Mouse (Mus musculus) G1E-ER4 (cell line): ENCODE measurements around the gene Gstcd. TPM values are rescaled to one million over a fixed set of nuclear protein-coding genes. Genes with fewer than 3 reads are reported as not detected.

Experiments used
- GATA1 ChIP-seq: IDR thresholded peaks from one replicate; pipeline ENCODE4 v1.8.0; 2012; ENCODE audit warnings: low read length, inconsistent platforms
- polyA plus RNA-seq: library from polyadenylated mRNA; stranded (reverse); fragments of >175 nt; gene quantifications from 2 replicates; pipeline ENCODE4 v1.2.3, GENCODE M21; 2012

The Gstcd gene
- 10.4 and 15.1 TPM in 2 replicates for polyA plus RNA-seq

DNA sequence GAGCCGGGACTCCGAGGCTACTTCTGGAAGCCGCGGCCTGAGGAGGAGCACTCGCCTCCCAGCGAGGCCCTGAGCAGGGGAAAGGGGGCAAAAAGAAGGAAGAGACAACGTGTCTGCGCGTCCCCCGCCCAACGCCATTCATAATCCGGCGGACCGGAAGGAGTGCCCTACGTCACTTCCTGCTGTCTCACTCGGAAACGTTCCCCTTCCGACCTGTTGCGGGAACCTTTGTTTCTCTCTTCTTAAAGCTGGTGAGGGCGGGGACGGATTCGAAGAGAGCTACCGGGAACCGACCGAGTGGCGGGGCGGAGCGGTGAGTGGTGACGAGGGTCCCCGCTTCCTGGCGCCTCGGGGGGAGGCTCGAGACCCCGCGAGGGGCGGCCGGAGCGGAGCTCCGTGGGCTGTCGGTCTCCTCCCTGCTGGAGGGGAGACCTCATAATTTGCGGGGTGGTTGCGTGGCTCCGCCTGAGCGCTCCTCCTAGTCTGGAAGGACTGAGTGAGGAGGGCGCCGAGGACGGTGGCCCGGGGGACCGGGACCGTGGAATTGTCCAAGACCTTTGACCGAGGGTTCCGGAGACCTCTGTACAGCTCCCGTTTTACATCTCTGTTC, at the start of gene Gstcd, which contains the start of gene Ints12:
Gene Gstcd (minus strand): TSS at position 370 of the 610 bp plus-strand sequence.
Gene Ints12 (plus strand): TSS at position 177 of the 610 bp plus-strand sequence.
- no peak for TF ChIP-seq GATA1

DNA sequence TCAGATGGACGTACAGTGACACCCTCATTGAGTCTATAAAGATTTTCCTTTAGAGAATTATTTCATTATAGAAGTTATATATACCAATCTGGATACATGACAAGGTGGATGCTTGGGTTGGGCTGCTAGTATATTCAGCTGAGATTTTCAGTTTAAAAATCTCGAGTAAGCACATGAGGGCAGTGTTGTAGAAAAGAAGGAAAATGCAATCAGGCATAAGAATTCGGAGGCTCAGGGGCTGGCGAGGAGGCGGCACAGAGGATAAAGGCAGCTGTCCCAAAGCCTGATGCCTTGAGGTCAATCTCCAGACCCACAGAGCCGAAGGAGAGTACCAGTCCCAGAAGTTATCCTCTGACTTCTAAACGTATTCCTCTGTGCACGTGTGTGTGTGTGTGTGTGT, 40.8 kb upstream of the Gstcd start:
- TF ChIP-seq GATA1: no peak

DNA sequence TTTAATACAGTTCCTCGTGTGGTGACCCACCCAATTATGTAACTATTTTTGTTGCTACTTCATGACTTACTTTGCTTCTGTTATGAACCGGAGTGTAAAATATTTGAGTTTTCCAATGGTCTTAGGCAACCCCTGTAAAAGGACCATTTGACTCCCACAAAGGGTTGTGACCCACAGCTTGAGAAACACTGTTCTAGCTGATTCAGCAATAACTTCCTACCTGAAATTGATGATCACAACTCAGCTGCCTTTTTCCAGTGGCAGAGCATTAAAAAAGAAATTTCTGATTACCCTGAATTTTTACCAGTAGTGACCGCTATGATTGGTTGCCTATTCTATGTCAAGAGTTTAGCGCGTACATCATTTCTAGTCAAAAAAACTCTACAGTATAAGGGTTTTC, 39.5 kb upstream of the Gstcd start:
- TF ChIP-seq GATA1: no peak

DNA sequence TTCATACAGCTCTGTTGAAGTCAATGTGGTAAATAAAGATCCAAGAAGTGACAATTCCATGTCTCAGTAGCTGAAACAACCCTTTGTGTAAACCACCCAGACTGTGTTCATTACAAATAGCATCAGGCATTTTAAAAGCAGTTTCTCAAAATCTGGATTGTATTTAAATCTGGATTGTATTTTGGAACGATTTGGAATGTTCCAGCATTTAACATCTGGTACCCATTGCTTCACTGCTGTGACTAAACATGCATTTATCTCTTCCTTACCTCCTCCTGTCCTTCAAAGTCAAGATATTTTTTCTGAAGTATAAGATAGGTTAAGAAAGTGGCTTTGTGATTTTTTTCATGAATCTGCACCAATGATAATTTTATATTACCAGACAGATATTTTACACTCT, 21.4 kb upstream of the Gstcd start:
- no peak for TF ChIP-seq GATA1

DNA sequence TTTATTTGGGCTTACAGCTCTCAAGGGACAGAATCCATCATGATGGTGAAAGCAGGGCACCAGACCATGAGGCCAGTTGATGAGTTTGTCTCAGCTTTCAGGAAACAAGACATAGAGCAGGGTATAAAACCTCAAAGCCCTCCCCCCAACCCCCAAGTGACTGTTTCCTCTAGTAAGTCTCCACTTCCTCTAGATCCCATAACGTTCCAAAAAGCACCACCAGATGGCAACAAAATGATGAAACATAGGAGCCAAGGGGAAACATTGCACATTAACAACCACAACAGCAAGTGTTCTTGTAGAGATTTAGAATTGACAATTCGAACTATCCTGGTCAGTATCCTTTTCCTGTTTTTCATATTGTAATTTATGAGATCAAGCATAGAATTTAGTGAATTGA, 19.9 kb upstream of the Gstcd start:
- no peak for TF ChIP-seq GATA1

GRCm38 (mm10) chr3:133109844-133110243, 18.0 kb upstream of the Gstcd start:
- no peak for TF ChIP-seq GATA1

DNA sequence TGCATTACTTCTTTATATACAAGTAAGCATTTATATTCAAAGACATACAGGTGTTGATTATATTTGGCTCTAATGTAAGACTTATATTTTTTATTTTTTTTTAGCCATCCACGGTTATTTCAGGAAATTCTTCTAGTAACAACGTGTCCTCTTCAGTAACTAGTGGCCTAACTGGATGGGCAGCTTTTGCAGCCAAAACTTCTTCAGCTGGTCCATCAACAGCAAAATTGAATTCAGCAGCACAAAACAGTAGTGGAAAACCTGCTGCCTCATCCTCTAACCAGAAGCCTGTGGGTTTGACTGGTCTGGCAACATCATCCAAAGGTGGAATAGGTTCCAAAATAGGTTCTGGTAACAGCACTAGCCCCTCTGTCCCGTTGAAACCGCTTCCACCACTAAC, 16.9 kb upstream of the Gstcd start:
- TF ChIP-seq GATA1: no peak

GRCm38 (mm10) chr3:133104436-133104835, 12.6 kb upstream of the Gstcd start:
- TF ChIP-seq GATA1: no peak

DNA sequence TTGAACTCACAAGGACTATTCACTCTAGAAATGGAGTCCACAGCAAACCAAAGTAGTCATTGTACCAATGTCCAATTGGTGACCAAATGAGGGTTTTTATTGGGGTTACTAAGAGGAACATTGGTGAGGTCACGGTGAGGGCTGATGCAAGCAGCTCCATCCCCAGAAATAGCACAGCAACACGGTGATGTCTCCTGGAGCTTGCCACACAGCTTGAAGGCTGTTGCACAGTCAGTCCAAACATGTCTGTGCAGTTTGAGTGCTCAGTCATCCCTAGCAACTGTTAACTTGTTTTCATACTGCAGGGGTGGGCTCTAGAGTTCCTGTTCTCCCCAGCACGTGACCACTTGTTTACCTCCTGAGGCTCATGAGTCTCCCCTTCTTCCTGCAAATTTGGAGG, 11.9 kb upstream of the Gstcd start:
- no peak for TF ChIP-seq GATA1

- no peak for TF ChIP-seq GATA1
These were observed 7.1 kb upstream of the Gstcd start for GRCm38 (mm10) chr3:133098909-133099308.

- no peak for TF ChIP-seq GATA1
These were observed 6.5 kb upstream of the Gstcd start for GRCm38 (mm10) chr3:133098336-133098735.

- no peak for TF ChIP-seq GATA1
These were observed 6.1 kb upstream of the Gstcd start for GRCm38 (mm10) chr3:133097936-133098335.

DNA sequence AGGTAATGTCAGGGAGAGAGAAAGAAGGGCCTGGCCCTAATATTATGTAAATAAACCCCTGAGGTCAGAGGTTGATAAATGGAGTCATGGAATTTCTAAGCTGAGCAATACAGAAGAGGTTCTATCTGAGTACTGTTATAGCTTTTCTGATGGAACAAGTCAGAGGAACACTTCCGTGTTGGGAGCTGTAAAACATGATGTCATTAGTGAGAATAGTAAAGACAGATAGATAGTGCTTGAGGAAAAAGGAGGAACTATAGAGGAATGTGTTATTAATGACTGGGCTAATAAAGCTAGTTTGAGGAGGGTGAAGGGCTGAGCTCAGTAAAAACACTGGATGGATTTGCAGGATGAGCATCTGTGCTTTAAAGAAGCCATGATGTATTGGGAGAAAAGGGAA, 2.5 kb upstream of the Gstcd start:
- TF ChIP-seq GATA1: no peak

- TF ChIP-seq GATA1: no peak
These were observed 1.1 kb upstream of the Gstcd start for GRCm38 (mm10) chr3:133092936-133093335.

GRCm38 (mm10) chr3:133092274-133092853, 531 bp upstream of the Gstcd start:
- TF ChIP-seq GATA1: no peak

- no peak for TF ChIP-seq GATA1
These were observed 641 bp downstream of the Gstcd start for GRCm38 (mm10) chr3:133091121-133091663.
